Mouse (Mus musculus) embryonic facial prominence, embryonic 11.5 days (tissue): ENCODE measurements around the gene Tmcc1. TPM values are rescaled to one million over a fixed set of nuclear protein-coding genes. Genes with fewer than 3 reads are reported as not detected.
"Not testable (repeated sequence)": the region's sequence is repeated elsewhere in the genome, so short reads cannot be mapped to it uniquely, and the experiment has no call there.

ENCODE experiments used
- ATAC-seq: fragments of 200-750 bp; cut with Nextera tagmentation; replicated peaks from 2 replicates; pipeline ENCODE4 v1.8.0; 2017; ENCODE audit warnings: low read depth; ENCODE audit not compliant: insufficient number of reproducible peaks, low FRiP score, low TSS enrichment
- DNase-seq: peaks from one replicate; pipeline ENCODE4 v3.0.0-alpha.2; 2015; ENCODE audit warnings: low spot score
- H3K27ac ChIP-seq: fragments of 300-500 bp; sonication (generic); replicated peaks from 2 replicates; pipeline ENCODE4 v1.5.1; 2014; ENCODE audit warnings: mild to moderate bottlenecking, low read depth, low read length, control low read depth
- H3K27me3 ChIP-seq: fragments of 300-500 bp; sonication (generic); 2 replicates; pipeline ENCODE4 v1.6.1; 2014; ENCODE audit warnings: mild to moderate bottlenecking, low read length, moderate library complexity, mixed read lengths; ENCODE audit not compliant: control insufficient read depth, insufficient read depth
- H3K36me3 ChIP-seq: fragments of 300-500 bp; sonication (generic); replicated peaks from 2 replicates; pipeline ENCODE4 v1.6.1; 2014; ENCODE audit warnings: low read depth, mild to moderate bottlenecking, low read length, moderate library complexity, mixed read lengths; ENCODE audit not compliant: control insufficient read depth, insufficient read depth
- H3K4me1 ChIP-seq: fragments of 300-500 bp; sonication (generic); 2 replicates; pipeline ENCODE4 v1.6.1; 2014; ENCODE audit warnings: low read length, mixed read lengths; ENCODE audit not compliant: control insufficient read depth, insufficient read depth
- H3K4me2 ChIP-seq: fragments of 300-500 bp; sonication (generic); 2 replicates; pipeline ENCODE4 v1.6.1; 2014; ENCODE audit warnings: low read depth, mild to moderate bottlenecking, control low read depth, low read length, moderate library complexity
- H3K4me3 ChIP-seq: fragments of 300-500 bp; sonication (generic); 2 replicates; pipeline ENCODE4 v1.5.1; 2014; ENCODE audit warnings: low read depth, low read length, control low read depth
- H3K9ac ChIP-seq: fragments of 300-500 bp; sonication (generic); replicated peaks from 2 replicates; pipeline ENCODE4 v1.6.1; 2014; ENCODE audit warnings: mild to moderate bottlenecking, control low read depth, low read length
- H3K9me3 ChIP-seq: fragments of 300-500 bp; sonication (generic); replicated peaks from 2 replicates; pipeline ENCODE4 v1.6.1; 2016; ENCODE audit warnings: mild to moderate bottlenecking, low read length, inconsistent platforms, mixed read lengths; ENCODE audit not compliant: control insufficient read depth
- WGBS: fragments of 180-500 bp; shearing (Covaris S2); extraction: QIAGEN DNeasy Blood & Tissue Kit; methylation state at CpG from one replicate; pipeline ENCODE4 v1.1.7; 2014; 5-methylcytosine and 5-hydroxymethylcytosine counted together
- polyA plus RNA-seq: library from polyadenylated mRNA; unstranded; fragments of >200 nt; fragmentation: Nextera tagmentation; extraction: Ambion mirVana; gene quantifications from 2 replicates; pipeline ENCODE4 v1.2.1, GENCODE M21; 2014

Gene Tmcc1
- polyA plus RNA-seq, 1 experiment from 2014 or later = 14.1 TPM

DNA sequence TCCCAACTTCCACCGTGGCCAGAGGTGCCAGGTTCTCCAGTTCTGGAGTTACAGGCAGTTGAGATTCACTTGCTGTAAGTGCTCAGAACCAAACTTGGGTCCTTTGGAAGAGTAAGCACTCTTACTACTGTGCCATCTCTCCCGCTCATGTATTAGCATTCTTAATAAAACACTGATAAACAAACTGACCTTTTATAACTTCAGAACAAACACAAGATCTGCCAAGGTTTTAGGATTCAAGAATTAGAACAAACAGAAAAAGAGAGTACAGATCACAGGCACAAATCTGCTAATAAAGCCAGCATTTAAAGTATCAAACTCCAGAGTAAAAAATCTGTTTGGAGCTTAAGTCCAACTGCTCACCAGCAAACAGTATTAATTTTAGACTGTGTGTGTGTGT, 121.5 kb downstream of the Tmcc1 start:
- H3K4me2 ChIP-seq = no peak overlapping the region
- no peak overlapping the region for H3K4me3 ChIP-seq
- no peaks in the 10 kb centered on the region for H3K4me1 ChIP-seq
- WGBS = 93% methylated on average over 2 of the region's 2 CpGs
- H3K36me3 ChIP-seq = no peaks in the 10 kb centered on the region
- H3K9me3 ChIP-seq = no peaks in the 10 kb centered on the region
- DNase-seq (no peak), ATAC-seq (no peak)
- no peak overlapping the region for H3K9ac ChIP-seq
- no peak overlapping the region for H3K27ac ChIP-seq
- H3K27me3 ChIP-seq = no peaks in the 10 kb centered on the region

DNA sequence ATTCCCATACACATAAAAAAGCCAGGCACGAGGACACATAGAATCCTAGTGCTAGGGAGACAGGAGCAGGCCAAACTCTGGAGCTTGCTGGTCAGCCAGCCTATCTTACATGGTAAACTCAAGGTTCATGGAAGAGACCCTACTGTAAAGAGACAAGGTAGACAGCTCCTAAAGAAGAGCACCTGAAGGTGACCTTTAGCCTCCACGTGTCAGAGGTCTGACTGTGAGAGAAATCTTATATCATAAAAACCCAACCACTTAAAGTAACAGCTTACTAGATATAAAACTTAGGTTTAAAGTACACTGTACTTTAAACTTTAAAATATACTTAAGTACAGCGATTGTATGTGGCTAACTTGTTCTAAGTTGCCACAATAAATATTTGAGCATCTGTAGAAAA, 122.7 kb downstream of the Tmcc1 start:
- DNase-seq = no peak
- no peaks in the 10 kb centered on the region for H3K9me3 ChIP-seq
- ATAC-seq = no peak
- no peaks in the 10 kb centered on the region for H3K36me3 ChIP-seq
- H3K9ac ChIP-seq = no peak overlapping the region
- no peak overlapping the region for H3K4me3 ChIP-seq
- WGBS = 89% methylated on average over 3 of the region's 3 CpGs
- H3K27ac ChIP-seq = no peak overlapping the region
- no peaks in the 10 kb centered on the region for H3K4me1 ChIP-seq
- no peaks in the 10 kb centered on the region for H3K27me3 ChIP-seq
- no peak overlapping the region for H3K4me2 ChIP-seq

GRCm38 (mm10) chr6:116063516-116063915, 129.8 kb downstream of the Tmcc1 start:
- Histone ChIP-seq H3K4me1 (no peaks in the 10 kb centered on the region), H3K9me3 (no peaks in the 10 kb centered on the region), H3K27ac (no peak overlapping the region), H3K27me3 (no peaks in the 10 kb centered on the region), H3K36me3 (no peaks in the 10 kb centered on the region), H3K4me3 (no peak overlapping the region), H3K4me2 (no peak overlapping the region), H3K9ac (no peak overlapping the region)
- 73% methylated on average over 1 of the region's 1 CpGs for WGBS
- DNase-seq (no peak), ATAC-seq (no peak)

- not testable (repeated sequence) for H3K27me3 ChIP-seq, DNase-seq, H3K4me1 ChIP-seq, H3K9ac ChIP-seq, H3K9me3 ChIP-seq, H3K36me3 ChIP-seq, H3K4me2 ChIP-seq, H3K27ac ChIP-seq, H3K4me3 ChIP-seq, ATAC-seq
Measured at GRCm38 (mm10) chr6:116059542-116059941, 133.7 kb downstream of the Tmcc1 start.

DNA sequence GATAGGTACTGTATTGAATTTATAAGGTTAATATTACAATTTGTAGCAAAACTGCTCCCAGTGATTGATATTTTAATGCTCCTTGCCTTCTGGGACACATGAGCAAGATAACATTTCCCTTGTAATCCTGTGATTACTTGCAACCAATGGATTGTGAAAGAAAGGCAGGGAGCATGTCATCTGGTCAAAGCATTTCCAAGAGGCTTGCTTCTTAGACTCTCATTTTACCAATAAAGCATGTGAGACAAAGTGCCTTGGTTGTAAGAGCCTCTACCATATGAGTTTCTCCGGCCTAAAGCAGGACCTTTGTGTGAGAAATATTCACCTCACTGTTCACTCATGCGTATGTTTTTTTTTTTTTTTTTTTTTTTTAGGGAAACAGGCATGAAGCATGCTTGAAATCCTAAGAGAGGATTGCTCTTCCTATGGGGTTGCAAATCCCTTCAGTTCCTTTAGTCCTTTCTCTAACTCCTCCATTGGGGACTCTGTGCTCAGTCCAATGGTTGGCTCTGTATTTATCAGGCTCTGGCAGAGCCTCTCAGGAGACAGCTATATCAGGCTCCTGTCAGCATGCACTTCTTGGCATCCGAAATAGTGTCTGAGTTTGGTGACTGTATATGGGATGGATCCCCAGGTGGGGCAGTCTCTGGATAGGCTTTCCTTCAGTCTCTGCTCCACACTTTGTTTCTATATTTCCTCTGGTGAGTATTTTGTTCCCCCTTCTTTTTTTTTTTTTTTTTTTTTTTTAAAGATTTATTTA, 134.6 kb downstream of the Tmcc1 start:
- DNase-seq (no peak), ATAC-seq (no peak)
- H3K4me2 ChIP-seq = no peak overlapping the region
- H3K4me3 ChIP-seq = no peak overlapping the region
- no peaks in the 10 kb centered on the region; the same call in 1 of the 2 replicates for H3K4me1 ChIP-seq
- H3K27me3 ChIP-seq = no peaks in the 10 kb centered on the region
- 81% methylated on average over 3 of the region's 3 CpGs for WGBS
- H3K36me3 ChIP-seq = no peaks in the 10 kb centered on the region
- no peak overlapping the region for H3K9ac ChIP-seq
- H3K27ac ChIP-seq = no peak overlapping the region
- no peaks in the 10 kb centered on the region for H3K9me3 ChIP-seq

DNA sequence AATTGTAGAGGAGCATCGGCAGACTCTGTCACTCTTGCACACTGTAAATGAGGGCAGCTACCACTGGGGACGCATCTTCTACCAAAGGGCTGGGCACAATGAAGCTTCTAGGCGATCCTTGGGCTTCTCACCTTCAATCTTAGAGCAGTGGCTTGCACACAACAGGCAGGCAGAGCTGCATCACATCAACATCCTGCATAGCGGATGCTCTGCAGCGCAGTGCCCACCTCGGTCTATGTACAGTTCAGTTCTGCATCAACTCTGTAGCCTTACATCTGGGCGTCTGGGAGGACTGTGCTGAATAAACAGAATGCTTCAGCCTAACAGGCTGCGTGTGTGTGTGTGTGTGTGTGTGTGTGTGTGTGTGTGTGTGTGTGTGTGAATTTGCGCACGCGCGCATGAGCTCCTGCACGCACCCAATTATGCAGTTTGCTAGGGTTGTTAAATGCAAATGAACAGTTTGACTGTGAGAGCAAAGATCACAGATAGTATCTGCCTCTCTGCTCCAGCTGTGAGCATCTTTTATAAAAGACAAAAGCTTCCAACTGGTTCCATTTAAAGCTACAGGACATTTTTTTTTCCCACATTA, 136.5 kb downstream of the Tmcc1 start:
- no peak overlapping the region for H3K9ac ChIP-seq
- H3K36me3 ChIP-seq = no peaks in the 10 kb centered on the region
- H3K4me1 ChIP-seq = no peaks in the 10 kb centered on the region; the same call in 1 of the 2 replicates
- DNase-seq = peak; percentile 15
- H3K27ac ChIP-seq = no peak overlapping the region
- WGBS = 23% methylated on average over 13 of the region's 13 CpGs
- H3K4me3 ChIP-seq = no peak overlapping the region
- no peaks in the 10 kb centered on the region for H3K27me3 ChIP-seq
- H3K9me3 ChIP-seq = no peaks in the 10 kb centered on the region
- ATAC-seq = peak; percentile 75
- no peak overlapping the region for H3K4me2 ChIP-seq

GRCm38 (mm10) chr6:116055766-116056165, 137.5 kb downstream of the Tmcc1 start:
- H3K9ac ChIP-seq = no peak overlapping the region
- 96% methylated on average over 2 of the region's 2 CpGs for WGBS
- no peak overlapping the region for H3K27ac ChIP-seq
- no peak for ATAC-seq
- no peaks in the 10 kb centered on the region for H3K27me3 ChIP-seq
- no peaks in the 10 kb centered on the region for H3K36me3 ChIP-seq
- no peaks in the 10 kb centered on the region for H3K9me3 ChIP-seq
- H3K4me2 ChIP-seq = no peak overlapping the region
- no peak overlapping the region for H3K4me3 ChIP-seq
- H3K4me1 ChIP-seq = no peaks in the 10 kb centered on the region; the same call in 1 of the 2 replicates
- DNase-seq = no peak

DNA sequence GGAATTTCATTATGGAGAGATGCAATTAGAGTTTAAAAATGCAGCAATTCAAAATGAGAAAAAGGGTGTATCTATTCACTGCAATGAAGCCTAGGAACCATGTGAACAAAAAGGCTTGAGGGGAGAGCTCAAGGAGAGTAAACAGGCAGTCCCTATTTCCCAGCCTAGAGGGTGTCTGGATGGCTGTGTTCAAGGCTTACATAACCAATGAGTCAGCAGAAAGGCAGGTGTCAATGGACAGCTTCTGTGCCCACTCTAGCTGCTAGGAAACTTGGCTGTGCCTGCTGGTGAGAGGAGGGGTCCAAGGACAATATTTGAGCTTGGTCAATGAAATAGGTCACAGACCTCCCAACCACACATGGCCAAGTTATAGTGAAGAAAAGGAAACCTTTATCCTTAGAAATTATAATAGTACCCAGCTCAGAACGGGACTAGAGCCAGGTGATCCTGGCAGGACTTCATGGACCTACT, 138.2 kb downstream of the Tmcc1 start:
- no peaks in the 10 kb centered on the region; the same call in 1 of the 2 replicates for H3K4me1 ChIP-seq
- H3K27ac ChIP-seq = no peak overlapping the region
- H3K36me3 ChIP-seq = no peaks in the 10 kb centered on the region
- H3K4me2 ChIP-seq = no peak overlapping the region
- 80% methylated on average over 1 of the region's 1 CpGs for WGBS
- no peak for DNase-seq
- no peak for ATAC-seq
- no peak overlapping the region for H3K4me3 ChIP-seq
- no peak overlapping the region for H3K9ac ChIP-seq
- no peaks in the 10 kb centered on the region for H3K27me3 ChIP-seq
- H3K9me3 ChIP-seq = no peaks in the 10 kb centered on the region
